Mouse (Mus musculus) spleen, adult 18-20 months (tissue): ENCODE results near the gene Ap3d1.

Source experiments
- DNase-seq, 2 experiments: peaks; one replicate each; pipeline ENCODE4 v3.0.0; 2022; ENCODE audit warnings: mixed read lengths in 2 of 2

Ap3d1 gene

DNA sequence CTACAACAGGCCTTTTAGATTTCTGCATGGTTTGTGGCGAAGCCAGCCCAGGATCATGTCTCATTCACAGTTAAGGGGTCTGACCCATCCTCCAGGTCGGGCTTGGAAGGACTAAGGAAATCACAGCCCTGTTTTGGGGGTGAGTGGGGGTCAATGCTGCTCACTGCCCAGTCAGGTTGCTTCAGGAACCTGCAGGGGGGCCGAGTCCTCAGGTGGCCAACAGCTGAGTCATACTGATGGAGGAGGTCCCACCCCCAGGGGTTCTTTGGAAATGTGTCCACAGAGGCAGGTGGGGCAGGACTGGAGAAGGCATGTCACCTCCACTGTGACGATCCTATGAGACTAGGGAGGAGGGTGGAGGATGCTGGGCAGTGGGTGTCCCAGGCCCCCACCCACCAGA lies 76.6 kb downstream of the Ap3d1 start:
- no peak for DNase-seq

- no peak for DNase-seq
Observed at GRCm38 (mm10) chr10:80665016-80665380, 77.1 kb downstream of the Ap3d1 start.

DNA sequence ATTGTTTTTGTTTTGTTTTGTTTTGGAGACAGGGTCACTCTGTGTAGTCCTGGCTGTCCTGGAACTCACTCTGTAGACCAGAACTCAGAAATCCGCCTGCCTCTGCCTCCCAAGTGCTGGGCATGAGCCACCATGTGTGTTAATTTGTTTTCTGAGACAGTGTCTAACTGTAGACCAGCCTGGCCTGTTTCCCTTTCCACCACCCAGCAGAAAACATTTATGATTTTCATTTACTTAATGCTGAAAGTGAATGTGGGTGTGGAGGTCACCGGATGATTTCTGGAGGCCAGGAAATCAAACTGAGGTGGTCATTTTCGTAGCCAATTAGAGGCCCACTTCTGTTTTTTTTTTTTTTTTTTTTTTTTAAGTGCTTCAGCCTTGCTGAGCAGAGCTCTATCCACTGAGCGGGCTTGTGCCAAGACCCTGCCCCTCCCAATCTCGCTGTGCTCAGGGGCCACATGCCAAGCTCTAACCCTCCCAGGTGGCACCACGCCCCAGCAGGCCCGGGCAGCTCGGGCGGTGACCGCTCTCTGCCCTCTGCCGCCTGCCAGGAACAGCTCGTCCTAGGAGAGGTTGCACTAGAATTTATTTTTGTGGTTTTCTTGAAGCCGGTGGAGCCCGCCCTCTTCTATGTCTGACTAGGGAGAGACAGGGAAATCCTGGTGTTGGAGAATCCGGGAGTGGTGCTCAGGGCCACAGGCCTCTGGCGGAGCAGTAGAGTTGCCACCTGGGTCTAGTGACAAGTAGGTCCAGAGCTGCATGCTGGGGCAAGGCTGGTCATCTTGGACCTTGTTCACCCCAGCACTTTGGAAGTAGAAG lies 77.7 kb downstream of the Ap3d1 start:
- DNase-seq = peak; percentile 51 to 53

GRCm38 (mm10) chr10:80663485-80664196 lies 78.4 kb downstream of the Ap3d1 start:
- DNase-seq = peak in 1 of 2 experiments; percentile 46

- DNase-seq = peak in 1 of 2 experiments; percentile 76
Observed at GRCm38 (mm10) chr10:80661149-80661548, 80.9 kb downstream of the Ap3d1 start.

- peak; percentile 52 to 82 for DNase-seq
Observed at GRCm38 (mm10) chr10:80659213-80659612, 82.9 kb downstream of the Ap3d1 start.

DNA sequence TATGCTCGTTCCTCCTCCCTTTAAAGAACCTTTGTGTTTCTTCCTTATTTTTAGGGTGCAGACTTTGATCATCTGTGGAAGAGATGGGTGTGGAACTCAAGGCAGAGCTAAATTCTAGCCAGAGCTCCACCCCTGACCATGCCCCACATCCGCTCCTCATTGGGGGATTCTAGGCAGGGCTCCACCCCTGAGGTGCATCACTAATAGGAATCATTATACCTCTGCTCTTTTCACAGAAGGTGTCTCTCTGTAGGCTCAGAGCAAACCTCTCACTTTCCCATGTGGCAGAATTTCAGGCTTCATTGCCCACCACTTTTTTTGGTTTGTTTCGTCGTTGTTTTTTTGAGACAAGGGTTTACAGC lies 83.2 kb downstream of the Ap3d1 start:
- peak in 1 of 2 experiments; percentile 51 for DNase-seq

- no peak for DNase-seq
Observed at GRCm38 (mm10) chr10:80658194-80658840, 83.7 kb downstream of the Ap3d1 start.
